In the genomic region with DNA sequence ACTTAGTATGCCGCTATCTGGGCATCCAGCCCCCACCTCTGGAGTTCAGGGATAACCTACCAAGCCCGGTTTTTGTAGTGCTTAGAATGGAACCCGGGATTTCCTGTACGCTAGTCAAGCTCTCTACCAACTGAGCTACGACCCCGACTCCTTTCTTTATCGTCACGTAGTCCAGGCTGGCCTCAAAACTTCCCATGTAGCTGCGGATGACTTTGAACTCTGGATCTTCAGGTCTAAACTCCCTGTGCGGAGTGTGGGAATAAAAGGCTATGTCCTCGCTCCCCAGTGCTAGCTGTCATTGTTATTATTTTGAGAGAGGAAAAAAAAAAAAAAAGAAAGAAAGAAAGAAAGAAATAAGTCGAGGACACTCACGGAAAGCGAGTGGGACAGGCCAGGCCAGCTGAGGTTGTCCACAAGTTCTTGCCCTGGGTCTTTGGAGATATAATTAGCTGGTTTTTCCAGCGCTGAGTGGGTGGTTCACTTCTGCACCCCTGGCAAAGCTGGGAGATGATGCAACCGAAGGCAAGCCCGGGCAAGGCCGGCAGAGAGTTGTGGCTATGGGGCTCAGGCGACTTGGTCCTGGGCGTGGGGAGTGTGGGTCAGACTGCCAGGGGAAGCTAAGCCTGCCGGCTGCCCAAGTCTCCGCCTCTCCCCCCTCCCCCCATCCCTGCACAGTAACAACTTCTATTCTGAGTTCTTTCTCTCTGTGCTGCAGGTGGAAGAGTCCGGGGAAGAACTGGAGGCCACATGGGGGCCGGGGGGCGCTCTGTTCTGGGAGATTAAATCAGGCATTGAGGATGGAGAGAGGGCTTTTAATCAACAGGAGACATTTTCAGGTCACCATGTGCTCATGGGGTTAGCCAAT, we compare ENCODE assay signal across 8 mouse cellular contexts. TPM values are rescaled to one million over a fixed set of nuclear protein-coding genes. Genes with fewer than 3 reads are reported as not detected.
DNase-seq lines count a peak whose midpoint lies in the region; ATAC-seq and TF ChIP-seq lines count a peak whose summit lies in the region.

No protein-coding gene starts in this region.

- H3K27me3 ChIP-seq in hindbrain, postnatal 0 days (ENCODE audit: insufficient read depth, low read length), result no peaks in the 10 kb centered on the region
- H3K27me3 ChIP-seq in liver, embryonic 15.5 days, result peaks cover 60% of the 10 kb centered on the region
- H3K27me3 ChIP-seq in neural tube, embryonic 13.5 days, result peaks cover 20% of the 10 kb centered on the region

- DNase-seq in right cerebral cortex, postnatal 10 days (ENCODE audit: low spot score in 2 of 2), result peak; percentile 60 to 70
- no peak for DNase-seq in right cerebral cortex, adult 2 months (ENCODE audit: low spot score in 2 of 2)
- peak; percentile 74 to 82 for DNase-seq in gastrocnemius, adult 8-10 months (ENCODE audit: low spot score in 2 of 2)
- DNase-seq in hindbrain, postnatal 0 days (ENCODE audit: low spot score), result peak; percentile 45
- no peak for DNase-seq in cerebellum, postnatal 36 days

- WGBS in bone marrow, adult 2 months, result 2% methylated on average over 25 of the region's 25 CpGs
- WGBS in hindbrain, postnatal 0 days, result 10% methylated on average over 25 of the region's 25 CpGs
- 3% methylated on average over 25 of the region's 25 CpGs for WGBS in liver, embryonic 15.5 days (ENCODE audit: insufficient replicate concordance)
- WGBS in neural tube, embryonic 13.5 days, result 6% methylated on average over 25 of the region's 25 CpGs

- TF ChIP-seq CTCF in bone marrow, adult 2 months (IDR thresholded peaks at IDR 0.05; ENCODE audit: control insufficient read depth, insufficient read depth, low read length), result no peak
- TF ChIP-seq CTCF in hindbrain, postnatal 0 days (IDR thresholded peaks at IDR 0.05; ENCODE audit: low read depth), result no peak

- H3K4me3 ChIP-seq in bone marrow, adult 2 months (replicated peaks; ENCODE audit: control insufficient read depth, low read depth, low read length), result peak overlapping the region; percentile 46
- H3K4me3 ChIP-seq in hindbrain, postnatal 0 days (ENCODE audit: low read length), result peak overlapping the region; percentile 27
- peak overlapping the region; percentile 33 for H3K4me3 ChIP-seq in liver, embryonic 15.5 days (replicated peaks)
- H3K4me3 ChIP-seq in neural tube, embryonic 13.5 days, result peak overlapping the region; percentile 15

- peak; percentile 6; the same call in 1 of the 2 replicates for TF ChIP-seq POLR2A in bone marrow, adult 2 months (IDR thresholded peaks at IDR 0.05; ENCODE audit: borderline replicate concordance, control insufficient read depth, low read depth, low read length)

- H3K4me1 ChIP-seq in bone marrow, adult 2 months (ENCODE audit: control insufficient read depth, insufficient read depth, low read length), result peaks cover 5% of the 10 kb centered on the region
- H3K4me1 ChIP-seq in hindbrain, postnatal 0 days (ENCODE audit: insufficient read depth, low read length), result peaks cover 4% of the 10 kb centered on the region; the same call in 1 of the 2 replicates
- H3K4me1 ChIP-seq in liver, embryonic 15.5 days (replicated peaks), result peaks cover 27% of the 10 kb centered on the region
- peaks cover 36% of the 10 kb centered on the region for H3K4me1 ChIP-seq in neural tube, embryonic 13.5 days (replicated peaks)

- no peaks in the 10 kb centered on the region for H3K9me3 ChIP-seq in hindbrain, postnatal 0 days (ENCODE audit: low read length)
- no peaks in the 10 kb centered on the region for H3K9me3 ChIP-seq in liver, embryonic 15.5 days (replicated peaks)
- no peaks in the 10 kb centered on the region for H3K9me3 ChIP-seq in neural tube, embryonic 13.5 days

- no peak overlapping the region for H3K9ac ChIP-seq in hindbrain, postnatal 0 days (replicated peaks; ENCODE audit: low read length)
- H3K9ac ChIP-seq in liver, embryonic 15.5 days, result no peak overlapping the region
- H3K9ac ChIP-seq in neural tube, embryonic 13.5 days, result peak overlapping the region; percentile 49; the same call in 1 of the 2 replicates

- peak overlapping the region; percentile 54 for H3K4me2 ChIP-seq in hindbrain, postnatal 0 days (ENCODE audit: low read depth, low read length)
- peak overlapping the region; percentile 59 for H3K4me2 ChIP-seq in liver, embryonic 15.5 days
- H3K4me2 ChIP-seq in neural tube, embryonic 13.5 days, result peak overlapping the region; percentile 46

- 0 out of 2 replicates have a peak overlapping the region, but pooled peaks have one; percentile 17 for H3K27ac ChIP-seq in bone marrow, adult 2 months (ENCODE audit: control insufficient read depth, insufficient read depth, low read depth, low read length, poor library complexity)
- H3K27ac ChIP-seq in hindbrain, postnatal 0 days, result peak overlapping the region; percentile 37; the same call in 1 of the 2 replicates
- H3K27ac ChIP-seq in liver, embryonic 15.5 days (replicated peaks), result no peak overlapping the region
- H3K27ac ChIP-seq in neural tube, embryonic 13.5 days (replicated peaks), result peak overlapping the region; percentile 65

- ATAC-seq in hindbrain, postnatal 0 days, result peak; percentile 70; the same call in 1 of the 2 replicates
- ATAC-seq in liver, embryonic 15.5 days (ENCODE audit: insufficient read depth), result no peak
- ATAC-seq in neural tube, embryonic 13.5 days (ENCODE audit: low read depth), result 0 out of 2 replicates have a peak, but pooled peaks have one; percentile 12

- H3K36me3 ChIP-seq in hindbrain, postnatal 0 days (ENCODE audit: insufficient read depth, low read length), result no peaks in the 10 kb centered on the region
- no peaks in the 10 kb centered on the region for H3K36me3 ChIP-seq in liver, embryonic 15.5 days (replicated peaks)
- H3K36me3 ChIP-seq in neural tube, embryonic 13.5 days, result no peaks in the 10 kb centered on the region

RNA-seq across cellular contexts. Expression of a gene that starts 12.0 kb away (rescaled TPM):
- polyA plus RNA-seq in bone marrow, adult 2 months (2011; ENCODE audit: insufficient read depth, insufficient read length, low replicate concordance, missing spikeins), result 5.2 and 27.7 TPM in 2 replicates
- 10 to 100 TPM in 3 of 4 experiments, 1 to 10 TPM in 1; 9.8 to 33.8 (median 12.1) TPM for total RNA-seq in gastrocnemius, adult 8-10 months (2022)
- 48.9 and 50.0 TPM in 2 replicates for total RNA-seq in hindbrain, postnatal 0 days (2014; rRNA removed)
- polyA plus RNA-seq in hindbrain, postnatal 0 days (2015; fragmentation: Nextera tagmentation; extraction: Ambion mirVana), result 242 and 257 TPM in 2 replicates
- polyA plus RNA-seq in liver, embryonic 15.5 days (2015; fragmentation: Nextera tagmentation; extraction: Ambion mirVana), result 15.4 and 15.5 TPM in 2 replicates
- 47.2 and 51.0 TPM in 2 replicates for polyA plus RNA-seq in neural tube, embryonic 13.5 days (2015; fragmentation: Nextera tagmentation; extraction: Ambion mirVana)

RNA-seq across cellular contexts. Expression of a gene that starts 35.2 kb away (rescaled TPM):
- polyA plus RNA-seq in bone marrow, adult 2 months (2011; ENCODE audit: insufficient read depth, insufficient read length, low replicate concordance, missing spikeins), result 217 and 514 TPM in 2 replicates
- total RNA-seq in gastrocnemius, adult 8-10 months (2022), result under 1 TPM in 3 of 4 experiments, not detected in 1; 0.24 to 0.61 (median 0.56) TPM
- total RNA-seq in hindbrain, postnatal 0 days (2014; rRNA removed), result 1.2 TPM in 2 replicates
- polyA plus RNA-seq in hindbrain, postnatal 0 days (2015; fragmentation: Nextera tagmentation; extraction: Ambion mirVana), result 0.05 and 0.20 TPM in 2 replicates
- polyA plus RNA-seq in liver, embryonic 15.5 days (2015; fragmentation: Nextera tagmentation; extraction: Ambion mirVana), result 7.8 and 10.0 TPM in 2 replicates
- 0.11 TPM in 1 of 2 replicates, not detected in the other for polyA plus RNA-seq in neural tube, embryonic 13.5 days (2015; fragmentation: Nextera tagmentation; extraction: Ambion mirVana)

RNA-seq across cellular contexts. Expression of a gene that starts 46.3 kb away (rescaled TPM):
- 212 and 214 TPM in 2 replicates for polyA plus RNA-seq in bone marrow, adult 2 months (2011; ENCODE audit: insufficient read depth, insufficient read length, low replicate concordance, missing spikeins)
- total RNA-seq in gastrocnemius, adult 8-10 months (2022), result 10 to 100 TPM; 29.4 to 43.1 (median 37.1) TPM
- 139 and 147 TPM in 2 replicates for total RNA-seq in hindbrain, postnatal 0 days (2014; rRNA removed)
- polyA plus RNA-seq in hindbrain, postnatal 0 days (2015; fragmentation: Nextera tagmentation; extraction: Ambion mirVana), result 298 and 315 TPM in 2 replicates
- polyA plus RNA-seq in liver, embryonic 15.5 days (2015; fragmentation: Nextera tagmentation; extraction: Ambion mirVana), result 204 and 215 TPM in 2 replicates
- 513 and 586 TPM in 2 replicates for polyA plus RNA-seq in neural tube, embryonic 13.5 days (2015; fragmentation: Nextera tagmentation; extraction: Ambion mirVana)

Comparison
In these comparisons a context has a peak if more than half of its experiments do, and no peak if none do; other contexts are left out.
1. DNase-seq: peak in right cerebral cortex, postnatal 10 days (2 of 2), gastrocnemius, adult 8-10 months (2 of 2) and hindbrain, postnatal 0 days (single experiment); none in right cerebral cortex, adult 2 months (0 of 2) and cerebellum, postnatal 36 days (0 of 2).
2. RNA of a gene that starts 35.2 kb away (polyA plus RNA-seq): 217 to 514 TPM in bone marrow, adult 2 months; 7.8 to 10.0 TPM in liver, embryonic 15.5 days, 0.05 to 0.20 TPM in hindbrain, postnatal 0 days and 0.11 TPM in neural tube, embryonic 13.5 days; every median in the first group is over 10 times any median in the second.
3. Peak in every context shown above with its lines, with median percentiles within 50 percentile points of each other: H3K4me3 ChIP-seq and H3K4me2 ChIP-seq.